ENCODE assay signal across 8 mouse cellular contexts in genomic region chr8:91118131-91118530, GRCm38 (mm10). TPM values are rescaled to one million over a fixed set of nuclear protein-coding genes. Genes with fewer than 3 reads are reported as not detected.
A peak's percentile ranks its signal among the peaks of the same experiment; 100 is the strongest.
DNase-seq lines count a peak whose midpoint lies in the region; ATAC-seq and TF ChIP-seq lines count a peak whose summit lies in the region.
"Had no signal": no experiment of that assay in that cellular context is flagged by ENCODE, and none has a peak within 500 bp of the region (broad histone marks: within the 10 kb centered on the region; RNA-seq: fewer than 3 reads in every experiment).

No protein-coding gene starts in this region.

- 63% methylated on average over 3 of the region's 3 CpGs for WGBS in liver, embryonic 14.5 days (ENCODE audit: insufficient replicate concordance)
- 73% methylated on average over 3 of the region's 3 CpGs for WGBS in liver, embryonic 11.5 days

- no peak overlapping the region for H3K27ac ChIP-seq in liver, embryonic 14.5 days
- H3K27ac ChIP-seq in liver, embryonic 11.5 days (ENCODE audit: low read depth, low read length): no peak overlapping the region

- no peaks in the 10 kb centered on the region for H3K9me3 ChIP-seq in liver, embryonic 14.5 days (ENCODE audit: control insufficient read depth, low read length)
- H3K9me3 ChIP-seq in liver, embryonic 11.5 days (ENCODE audit: control insufficient read depth, low read length): no peaks in the 10 kb centered on the region

- peaks cover 7% of the 10 kb centered on the region for H3K36me3 ChIP-seq in liver, embryonic 14.5 days (replicated peaks; ENCODE audit: control insufficient read depth, insufficient read depth, low read depth)
- peaks cover 16% of the 10 kb centered on the region; the same call in 1 of the 2 replicates for H3K36me3 ChIP-seq in liver, embryonic 11.5 days (ENCODE audit: control insufficient read depth, insufficient read depth, low read length)

- no peak overlapping the region for H3K4me3 ChIP-seq in liver, embryonic 14.5 days (ENCODE audit: insufficient read depth in 1 of 2, low read depth in 2 of 2, low read length in 2 of 2)
- H3K4me3 ChIP-seq in liver, embryonic 11.5 days (ENCODE audit: low read depth, low read length): no peak overlapping the region

- no peaks in the 10 kb centered on the region for H3K27me3 ChIP-seq in liver, embryonic 14.5 days (ENCODE audit: control insufficient read depth, insufficient read depth, low read length)
- H3K27me3 ChIP-seq in liver, embryonic 11.5 days (replicated peaks; ENCODE audit: control insufficient read depth, insufficient read depth, low read length): no peaks in the 10 kb centered on the region

- ATAC-seq in liver, embryonic 14.5 days (ENCODE audit: insufficient read depth): no peak
- no peak for ATAC-seq in liver, embryonic 11.5 days (replicated peaks; ENCODE audit: low FRiP score)
- ATAC-seq in inflammation-experienced regulatory T-cells, adult 6 months: peak; percentile 50
- ATAC-seq in cerebellum, adult (ENCODE audit: insufficient number of reproducible peaks, low FRiP score, low TSS enrichment): no peak

- TF ChIP-seq CTCF in liver, embryonic 14.5 days (IDR thresholded peaks at IDR 0.05; ENCODE audit: low read depth): peak; percentile 54

- H3K4me2 ChIP-seq in liver, embryonic 14.5 days (ENCODE audit: low read depth): no peak overlapping the region
- H3K4me2 ChIP-seq in liver, embryonic 11.5 days: no peak overlapping the region

- H3K9ac ChIP-seq in liver, embryonic 14.5 days (replicated peaks): no peak overlapping the region
- H3K9ac ChIP-seq in liver, embryonic 11.5 days (ENCODE audit: low read depth, low read length): no peak overlapping the region

- no peak for TF ChIP-seq EP300 in liver, embryonic 14.5 days (IDR thresholded peaks at IDR 0.05; ENCODE audit: low read depth)

- DNase-seq in liver, embryonic 14.5 days (ENCODE audit: low read depth in 3 of 3, low spot score in 3 of 3): no peak
- DNase-seq in liver, embryonic 11.5 days (ENCODE audit: low spot score): no peak
- DNase-seq in CD4-positive, CD25-positive, alpha-beta regulatory T cell, adult 2 months (ENCODE audit: low read depth, low spot score): peak; percentile 64
- peak; percentile 59 for DNase-seq in NIH3T3 (ENCODE audit: low read depth)
- DNase-seq in right cerebral cortex, postnatal 36 days (ENCODE audit: low spot score in 2 of 2): no peak
- DNase-seq: adrenal gland, postnatal 14 days had no signal

- no peaks in the 10 kb centered on the region for H3K4me1 ChIP-seq in liver, embryonic 14.5 days (replicated peaks; ENCODE audit: control insufficient read depth in 2 of 2, insufficient read depth in 2 of 2, low read length in 1 of 2)
- H3K4me1 ChIP-seq in liver, embryonic 11.5 days (replicated peaks; ENCODE audit: control insufficient read depth, insufficient read depth, low read length): no peaks in the 10 kb centered on the region

RNA-seq across cellular contexts. Expression of gene Rbl2, which starts 48.3 kb away (rescaled TPM):
- polyA plus RNA-seq in liver, embryonic 14.5 days (2012; rRNA removed): 4.2 and 4.9 TPM in 2 replicates
- 4.5 and 5.9 TPM in 2 replicates for polyA plus RNA-seq in liver, embryonic 14.5 days (2014; fragmentation: Nextera tagmentation; extraction: Ambion mirVana)
- 14.6 and 17.7 TPM in 2 replicates for polyA plus RNA-seq in liver, embryonic 11.5 days (2014; fragmentation: Nextera tagmentation; extraction: Ambion mirVana)
- 100 to 1,000 TPM in 2 of 3 experiments, 10 to 100 TPM in 1; 95.6 to 217 (median 139) TPM for polyA plus RNA-seq in inflammation-experienced regulatory T-cells, adult 6 months (2017; shearing (Covaris generic))

Comparison
In these comparisons a context has a peak if more than half of its experiments do, and no peak if none do; other contexts are left out.
1. DNase-seq: peak in CD4-positive, CD25-positive, alpha-beta regulatory T cell, adult 2 months (single experiment) and NIH3T3 (single experiment); none in liver, embryonic 14.5 days (0 of 3), liver, embryonic 11.5 days (single experiment) and right cerebral cortex, postnatal 36 days (0 of 2).